Mouse (Mus musculus) myocyte (in vitro differentiated cells): ENCODE measurements around the gene Kcnt2.

Experiments
- CEBPB ChIP-seq: IDR thresholded peaks from 2 replicates; pipeline ENCODE4 v1.6.1; 2011; ENCODE audit warnings: mild to moderate bottlenecking, moderate library complexity; ENCODE audit not compliant: poor library complexity, insufficient read depth, severe bottlenecking
- E2F4 ChIP-seq: IDR thresholded peaks from one replicate; pipeline ENCODE4 v1.6.1; 2011; ENCODE audit warnings: mild to moderate bottlenecking, control low read depth, moderate library complexity; ENCODE audit not compliant: insufficient read depth
- MAX ChIP-seq: IDR thresholded peaks from one replicate; pipeline ENCODE4 v1.6.1; 2011; ENCODE audit warnings: low read depth, mild to moderate bottlenecking, control low read depth
- MYOD1 ChIP-seq, 3 experiments: IDR thresholded peaks; one replicate each; pipeline ENCODE4 v1.6.1; 2011; ENCODE audit warnings: control low read depth in 2 of 3, low read depth in 2 of 3, mild to moderate bottlenecking in 2 of 3, moderate library complexity in 1 of 3; ENCODE audit not compliant: insufficient read length in 2 of 3, control insufficient read depth in 1 of 3
- POLR2A ChIP-seq: IDR thresholded peaks from one replicate; pipeline ENCODE4 v1.6.1; 2011; ENCODE audit warnings: low read depth, mild to moderate bottlenecking, control low read depth, moderate library complexity; ENCODE audit not compliant: insufficient read length
- POLR2AphosphoS2 ChIP-seq: IDR thresholded peaks from one replicate; pipeline ENCODE4 v1.6.1; 2011; ENCODE audit warnings: low read depth, control low read depth; ENCODE audit not compliant: insufficient read length
- REST ChIP-seq: IDR thresholded peaks from one replicate; pipeline ENCODE4 v1.6.1; 2011; ENCODE audit warnings: mild to moderate bottlenecking, control low read depth, moderate library complexity; ENCODE audit not compliant: insufficient read depth, insufficient read length
- SRF ChIP-seq: IDR thresholded peaks from one replicate; pipeline ENCODE4 v1.6.1; 2011; ENCODE audit warnings: low read depth; ENCODE audit not compliant: control insufficient read depth, insufficient read length
- USF1 ChIP-seq: IDR thresholded peaks from one replicate; pipeline ENCODE4 v1.6.1; 2011; ENCODE audit warnings: low read depth, mild to moderate bottlenecking, control low read depth, moderate library complexity

DNA sequence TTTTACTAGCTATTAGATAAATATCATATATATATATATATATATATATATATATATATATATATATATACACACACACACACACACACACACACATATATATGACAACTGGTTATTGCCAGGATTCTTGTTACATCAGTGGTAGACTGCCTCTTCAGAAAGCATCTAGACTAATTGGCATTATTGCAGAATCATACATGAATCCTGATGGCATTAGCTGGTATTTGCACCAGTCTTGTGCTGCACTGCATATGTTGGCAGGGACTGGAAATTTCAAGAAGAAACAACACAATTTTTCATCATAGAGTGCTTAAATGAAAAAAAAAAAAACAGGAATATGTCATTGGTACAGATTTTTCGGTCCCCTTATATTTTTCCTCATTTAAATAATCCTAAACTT lies 223.6 kb downstream of the Kcnt2 start:
- no peak for TF ChIP-seq POLR2A
- TF ChIP-seq E2F4: no peak
- TF ChIP-seq REST: no peak
- no peak for TF ChIP-seq POLR2AphosphoS2
- TF ChIP-seq MAX: no peak
- TF ChIP-seq CEBPB: no peak
- no peak for TF ChIP-seq USF1
- no peak for TF ChIP-seq SRF
- TF ChIP-seq MYOD1 (IDR thresholded peaks at IDR 0.05; ENCODE audit: control insufficient read depth in 1 of 3, insufficient read length in 2 of 3, low read depth in 2 of 3): no peak
